Comparison of ENCODE assay signal across 31 mouse cellular contexts in genomic region chr9:44999776-45000175, GRCm38 (mm10). TPM values are rescaled to one million over a fixed set of nuclear protein-coding genes. Genes with fewer than 3 reads are reported as not detected.
A peak's percentile ranks its signal among the peaks of the same experiment; 100 is the strongest.
DNase-seq lines count a peak whose midpoint lies in the region; ATAC-seq and TF ChIP-seq lines count a peak whose summit lies in the region.
"Had no signal": no experiment of that assay in that cellular context is flagged by ENCODE, and none has a peak within 500 bp of the region (broad histone marks: within the 10 kb centered on the region; RNA-seq: fewer than 3 reads in every experiment).

No protein-coding gene starts in this region.

- no peaks in the 10 kb centered on the region for H3K9me3 ChIP-seq in embryonic facial prominence, embryonic 14.5 days (ENCODE audit: control insufficient read depth, low read length)
- H3K9me3 ChIP-seq in embryonic facial prominence, embryonic 10.5 days: 0 out of 2 replicates have a peak, but pooled peaks cover 2% of the 10 kb centered on the region
- H3K9me3 ChIP-seq in limb, embryonic 14.5 days (ENCODE audit: control insufficient read depth, low read length): no peaks in the 10 kb centered on the region
- H3K9me3 ChIP-seq in limb, embryonic 15.5 days: no peaks in the 10 kb centered on the region
- H3K9me3 ChIP-seq: embryonic facial prominence, embryonic 15.5 days; hindbrain, embryonic 12.5 days; hindbrain, embryonic 15.5 days had no signal

- no peak overlapping the region for H3K9ac ChIP-seq in embryonic facial prominence, embryonic 14.5 days (ENCODE audit: low read depth, low read length)
- H3K9ac ChIP-seq in limb, embryonic 14.5 days (ENCODE audit: low read depth, low read length, severe bottlenecking): no peak overlapping the region; the same call in 1 of the 2 replicates
- no peak overlapping the region for H3K9ac ChIP-seq in limb, embryonic 15.5 days
- H3K9ac ChIP-seq: embryonic facial prominence, embryonic 15.5 days; forebrain, postnatal 0 days; hindbrain, embryonic 12.5 days; hindbrain, embryonic 15.5 days had no signal

- WGBS in embryonic facial prominence, embryonic 14.5 days: 72% methylated on average over 5 of the region's 5 CpGs
- WGBS in embryonic facial prominence, embryonic 10.5 days: 85% methylated on average over 5 of the region's 5 CpGs
- 75% methylated on average over 5 of the region's 5 CpGs for WGBS in limb, embryonic 14.5 days
- 63% methylated on average over 5 of the region's 5 CpGs for WGBS in limb, embryonic 15.5 days

- no peaks in the 10 kb centered on the region for H3K36me3 ChIP-seq in embryonic facial prominence, embryonic 14.5 days (ENCODE audit: control insufficient read depth, insufficient read depth, low read length)
- no peaks in the 10 kb centered on the region for H3K36me3 ChIP-seq in embryonic facial prominence, embryonic 10.5 days (replicated peaks)
- no peaks in the 10 kb centered on the region for H3K36me3 ChIP-seq in testis, adult 2 months (ENCODE audit: control insufficient read depth, insufficient read depth, low read length)
- no peaks in the 10 kb centered on the region for H3K36me3 ChIP-seq in limb, embryonic 14.5 days (ENCODE audit: control insufficient read depth, insufficient read depth, low read length)
- no peaks in the 10 kb centered on the region for H3K36me3 ChIP-seq in limb, embryonic 15.5 days
- H3K36me3 ChIP-seq: embryonic facial prominence, embryonic 15.5 days; hindbrain, embryonic 12.5 days; hindbrain, embryonic 15.5 days had no signal

- no peaks in the 10 kb centered on the region; the same call in 1 of the 2 replicates for H3K27me3 ChIP-seq in embryonic facial prominence, embryonic 14.5 days (replicated peaks; ENCODE audit: control insufficient read depth, insufficient read depth, low read length)
- H3K27me3 ChIP-seq in embryonic facial prominence, embryonic 10.5 days (replicated peaks; ENCODE audit: low read depth, poor library complexity, severe bottlenecking): 0 out of 2 replicates have a peak, but pooled peaks cover 3% of the 10 kb centered on the region
- H3K27me3 ChIP-seq in testis, adult 2 months (ENCODE audit: control insufficient read depth, insufficient read depth, low read length): no peaks in the 10 kb centered on the region
- no peaks in the 10 kb centered on the region for H3K27me3 ChIP-seq in limb, embryonic 14.5 days (ENCODE audit: control insufficient read depth, insufficient read depth, low read length)
- 0 out of 2 replicates have a peak, but pooled peaks cover 3% of the 10 kb centered on the region for H3K27me3 ChIP-seq in limb, embryonic 15.5 days
- H3K27me3 ChIP-seq: hindbrain, embryonic 12.5 days; hindbrain, embryonic 15.5 days had no signal

- H3K4me2 ChIP-seq in embryonic facial prominence, embryonic 14.5 days (ENCODE audit: low read depth, low read length): no peak overlapping the region
- H3K4me2 ChIP-seq in limb, embryonic 14.5 days (replicated peaks; ENCODE audit: low read depth, low read length, severe bottlenecking): no peak overlapping the region
- no peak overlapping the region for H3K4me2 ChIP-seq in limb, embryonic 15.5 days
- H3K4me2 ChIP-seq: embryonic facial prominence, embryonic 15.5 days; heart, embryonic 11.5 days; hindbrain, embryonic 12.5 days; hindbrain, embryonic 15.5 days had no signal

- ATAC-seq in embryonic facial prominence, embryonic 14.5 days (ENCODE audit: low read depth): peak; percentile 47; the same call in 1 of the 2 replicates
- ATAC-seq in limb, embryonic 14.5 days (ENCODE audit: low FRiP score, low read depth): peak; percentile 62; the same call in 1 of the 2 replicates
- no peak for ATAC-seq in limb, embryonic 15.5 days (ENCODE audit: insufficient number of reproducible peaks, low FRiP score, low TSS enrichment, low read depth)
- no peak for ATAC-seq in monocyte, adult 5-6 weeks (replicated peaks; ENCODE audit: insufficient number of reproducible peaks, low FRiP score, low TSS enrichment, poor library complexity, severe bottlenecking)
- ATAC-seq: forebrain, embryonic 14.5 days; forebrain, postnatal 0 days had no signal

- no peak for DNase-seq in embryonic facial prominence, embryonic 14.5 days (ENCODE audit: low spot score)
- DNase-seq in embryonic facial prominence, embryonic 10.5 days (ENCODE audit: low spot score): no peak
- DNase-seq in testis, postnatal 10 days (ENCODE audit: low spot score): no peak
- no peak for DNase-seq in limb, embryonic 14.5 days (ENCODE audit: low spot score)
- DNase-seq: adrenal gland, postnatal 14 days; embryo, embryonic 11 days; forebrain, postnatal 0 days; heart, adult 2 months had no signal

- TF ChIP-seq CTCF in testis, adult 2 months (IDR thresholded peaks at IDR 0.05; ENCODE audit: control insufficient read depth, insufficient read depth, insufficient replicate concordance, low read depth, low read length): 0 out of 2 replicates have a peak, but pooled peaks have one; percentile 7

- H3K27ac ChIP-seq in embryonic facial prominence, embryonic 14.5 days (replicated peaks; ENCODE audit: low read depth, low read length): no peak overlapping the region
- no peak overlapping the region for H3K27ac ChIP-seq in embryonic facial prominence, embryonic 10.5 days (replicated peaks)
- no peak overlapping the region for H3K27ac ChIP-seq in testis, adult 2 months (ENCODE audit: control insufficient read depth, insufficient read depth, low read depth, low read length)
- no peak overlapping the region for H3K27ac ChIP-seq in limb, embryonic 14.5 days (replicated peaks; ENCODE audit: low read depth, low read length)
- peak overlapping the region; percentile 43; the same call in 1 of the 2 replicates for H3K27ac ChIP-seq in limb, embryonic 15.5 days
- H3K27ac ChIP-seq: embryonic facial prominence, embryonic 15.5 days; heart, adult 2 months; hindbrain, embryonic 12.5 days; hindbrain, embryonic 15.5 days had no signal

- no peaks in the 10 kb centered on the region for H3K4me1 ChIP-seq in embryonic facial prominence, embryonic 14.5 days (ENCODE audit: control insufficient read depth, insufficient read depth, low read length)
- no peaks in the 10 kb centered on the region for H3K4me1 ChIP-seq in embryonic facial prominence, embryonic 10.5 days
- peaks cover 3% of the 10 kb centered on the region; the same call in 1 of the 2 replicates for H3K4me1 ChIP-seq in testis, adult 2 months (ENCODE audit: control insufficient read depth, insufficient read depth, low read length)
- no peaks in the 10 kb centered on the region for H3K4me1 ChIP-seq in limb, embryonic 14.5 days (ENCODE audit: control insufficient read depth, insufficient read depth, low read length)
- H3K4me1 ChIP-seq in limb, embryonic 15.5 days: peaks cover 8% of the 10 kb centered on the region; the same call in 1 of the 2 replicates
- H3K4me1 ChIP-seq: embryonic facial prominence, embryonic 15.5 days; hindbrain, embryonic 12.5 days; hindbrain, embryonic 15.5 days had no signal

- no peak for TF ChIP-seq POLR2A in testis, adult 2 months (IDR thresholded peaks at IDR 0.05; ENCODE audit: control insufficient read depth, low read depth, low read length)
- TF ChIP-seq POLR2A in limb, embryonic 14.5 days (IDR thresholded peaks at IDR 0.05; ENCODE audit: borderline replicate concordance, extremely low read depth, insufficient read depth, insufficient read length): no peak

- no peak overlapping the region for H3K4me3 ChIP-seq in embryonic facial prominence, embryonic 14.5 days (ENCODE audit: low read depth, low read length)
- no peak overlapping the region for H3K4me3 ChIP-seq in embryonic facial prominence, embryonic 10.5 days
- no peak overlapping the region for H3K4me3 ChIP-seq in testis, adult 2 months (ENCODE audit: control insufficient read depth, low read depth, low read length)
- H3K4me3 ChIP-seq in limb, embryonic 14.5 days (replicated peaks; ENCODE audit: low read length): no peak overlapping the region
- H3K4me3 ChIP-seq in limb, embryonic 15.5 days: no peak overlapping the region
- H3K4me3 ChIP-seq: embryonic facial prominence, embryonic 15.5 days; heart, adult 2 months; hindbrain, embryonic 12.5 days; hindbrain, embryonic 15.5 days had no signal

RNA-seq across cellular contexts. Expression of gene Cd3e, which starts 9.7 kb away (rescaled TPM):
- 0.10 and 0.25 TPM in 2 replicates for polyA plus RNA-seq in embryonic facial prominence, embryonic 14.5 days (2014; fragmentation: Nextera tagmentation; extraction: Ambion mirVana)
- polyA plus RNA-seq in embryonic facial prominence, embryonic 10.5 days (2016; fragmentation: Nextera tagmentation; extraction: Ambion mirVana): not detected in 2 replicates
- 0.07 and 0.43 TPM in 2 replicates for polyA plus RNA-seq in testis, adult 2 months (2012; rRNA removed)
- 0.10 and 0.13 TPM in 2 replicates for polyA plus RNA-seq in limb, embryonic 14.5 days (2012; rRNA removed)
- 0.07 and 0.25 TPM in 2 replicates for polyA plus RNA-seq in limb, embryonic 14.5 days (2014; fragmentation: Nextera tagmentation; extraction: Ambion mirVana)
- 0.38 and 0.45 TPM in 2 replicates for polyA plus RNA-seq in limb, embryonic 15.5 days (2015; fragmentation: Nextera tagmentation; extraction: Ambion mirVana)
- total RNA-seq in monocyte, adult 5-6 weeks (2017): 0.32 to 1.6 TPM (median 0.76 TPM) in 3 replicates
- total RNA-seq: forebrain, postnatal 0 days; gastrocnemius, adult 8-10 months; granulocyte monocyte progenitor cell, adult 5-6 weeks; MEL had no signal
- polyA plus RNA-seq: C2C12; cortical plate, adult 2 months; embryonic facial prominence, embryonic 11.5 days; forebrain, embryonic 11.5 days; forebrain, embryonic 14.5 days; forebrain, postnatal 0 days; heart, embryonic 11.5 days; heart, embryonic 14.5 days; hindbrain, embryonic 12.5 days had no signal

RNA-seq across cellular contexts. Expression of gene Cd3d, which starts 18.2 kb away (rescaled TPM):
- not detected in 2 replicates for polyA plus RNA-seq in embryonic facial prominence, embryonic 14.5 days (2014; fragmentation: Nextera tagmentation; extraction: Ambion mirVana)
- polyA plus RNA-seq in embryonic facial prominence, embryonic 10.5 days (2016; fragmentation: Nextera tagmentation; extraction: Ambion mirVana): not detected in 2 replicates
- 49.4 and 55.3 TPM in 2 replicates for polyA plus RNA-seq in testis, adult 2 months (2012; rRNA removed)
- 0.06 TPM in 1 of 2 replicates, not detected in the other for polyA plus RNA-seq in limb, embryonic 14.5 days (2012; rRNA removed)
- polyA plus RNA-seq in limb, embryonic 14.5 days (2014; fragmentation: Nextera tagmentation; extraction: Ambion mirVana): not detected in 2 replicates
- 0.28 TPM in 1 of 2 replicates, not detected in the other for polyA plus RNA-seq in limb, embryonic 15.5 days (2015; fragmentation: Nextera tagmentation; extraction: Ambion mirVana)
- total RNA-seq in monocyte, adult 5-6 weeks (2017): 3.0 to 5.9 TPM (median 3.4 TPM) in 3 replicates
- total RNA-seq: forebrain, postnatal 0 days; gastrocnemius, adult 8-10 months; gastrocnemius, postnatal 25 days; hematopoietic stem cell, adult 5-6 weeks; MEL had no signal
- polyA plus RNA-seq: C2C12; cortical plate, adult 2 months; embryonic facial prominence, embryonic 11.5 days; embryonic facial prominence, embryonic 15.5 days; forebrain, embryonic 11.5 days; forebrain, embryonic 14.5 days; forebrain, postnatal 0 days; heart, embryonic 11.5 days; heart, embryonic 14.5 days; heart, postnatal 0 days; hindbrain, embryonic 12.5 days; hindbrain, embryonic 15.5 days; intestine, embryonic 14.5 days had no signal

RNA-seq across cellular contexts. Expression of gene Cd3g, which starts 19.5 kb away (rescaled TPM):
- polyA plus RNA-seq in embryonic facial prominence, embryonic 14.5 days (2014; fragmentation: Nextera tagmentation; extraction: Ambion mirVana): 0.47 and 0.67 TPM in 2 replicates
- polyA plus RNA-seq in embryonic facial prominence, embryonic 10.5 days (2016; fragmentation: Nextera tagmentation; extraction: Ambion mirVana): not detected in 2 replicates
- not detected in 2 replicates for polyA plus RNA-seq in testis, adult 2 months (2012; rRNA removed)
- 0.28 and 0.65 TPM in 2 replicates for polyA plus RNA-seq in limb, embryonic 14.5 days (2012; rRNA removed)
- 1.0 and 1.2 TPM in 2 replicates for polyA plus RNA-seq in limb, embryonic 14.5 days (2014; fragmentation: Nextera tagmentation; extraction: Ambion mirVana)
- 0.51 and 0.76 TPM in 2 replicates for polyA plus RNA-seq in limb, embryonic 15.5 days (2015; fragmentation: Nextera tagmentation; extraction: Ambion mirVana)
- total RNA-seq in monocyte, adult 5-6 weeks (2017): 14.2 to 35.0 TPM (median 22.5 TPM) in 3 replicates
- total RNA-seq: forebrain, postnatal 0 days; gastrocnemius, adult 8-10 months; granulocyte monocyte progenitor cell, adult 5-6 weeks; heart, postnatal 25 days had no signal
- polyA plus RNA-seq: adrenal gland, adult 2 months; C2C12; cortical plate, adult 2 months; embryonic facial prominence, embryonic 11.5 days; forebrain, embryonic 11.5 days; forebrain, embryonic 14.5 days; forebrain, postnatal 0 days; frontal cortex, adult 2 months; heart, embryonic 11.5 days; heart, postnatal 0 days; hindbrain, embryonic 12.5 days; hindbrain, embryonic 15.5 days had no signal

RNA-seq across cellular contexts. Expression of gene Ube4a, which starts 34.4 kb away (rescaled TPM):
- 25.5 and 30.3 TPM in 2 replicates for polyA plus RNA-seq in embryonic facial prominence, embryonic 14.5 days (2014; fragmentation: Nextera tagmentation; extraction: Ambion mirVana)
- polyA plus RNA-seq in embryonic facial prominence, embryonic 10.5 days (2016; fragmentation: Nextera tagmentation; extraction: Ambion mirVana): 23.2 and 23.7 TPM in 2 replicates
- polyA plus RNA-seq in testis, adult 2 months (2012; rRNA removed): 11.5 and 16.6 TPM in 2 replicates
- polyA plus RNA-seq in limb, embryonic 14.5 days (2012; rRNA removed): 23.9 and 26.4 TPM in 2 replicates
- 30.3 and 33.4 TPM in 2 replicates for polyA plus RNA-seq in limb, embryonic 14.5 days (2014; fragmentation: Nextera tagmentation; extraction: Ambion mirVana)
- polyA plus RNA-seq in limb, embryonic 15.5 days (2015; fragmentation: Nextera tagmentation; extraction: Ambion mirVana): 23.9 and 24.8 TPM in 2 replicates
- total RNA-seq in monocyte, adult 5-6 weeks (2017): 17.7 to 43.2 TPM (median 41.6 TPM) in 3 replicates

RNA-seq across cellular contexts. Expression of gene Mpzl2, which starts 39.8 kb away (rescaled TPM):
- polyA plus RNA-seq in embryonic facial prominence, embryonic 14.5 days (2014; fragmentation: Nextera tagmentation; extraction: Ambion mirVana): 11.6 and 13.3 TPM in 2 replicates
- 9.7 TPM in 2 replicates for polyA plus RNA-seq in embryonic facial prominence, embryonic 10.5 days (2016; fragmentation: Nextera tagmentation; extraction: Ambion mirVana)
- polyA plus RNA-seq in testis, adult 2 months (2012; rRNA removed): 0.65 and 1.7 TPM in 2 replicates
- 21.0 and 22.6 TPM in 2 replicates for polyA plus RNA-seq in limb, embryonic 14.5 days (2012; rRNA removed)
- polyA plus RNA-seq in limb, embryonic 14.5 days (2014; fragmentation: Nextera tagmentation; extraction: Ambion mirVana): 21.8 and 22.8 TPM in 2 replicates
- polyA plus RNA-seq in limb, embryonic 15.5 days (2015; fragmentation: Nextera tagmentation; extraction: Ambion mirVana): 41.0 and 46.0 TPM in 2 replicates
- total RNA-seq in monocyte, adult 5-6 weeks (2017): not detected in 3 replicates
- total RNA-seq: granulocyte monocyte progenitor cell, adult 5-6 weeks had no signal
- polyA plus RNA-seq: C2C12 had no signal

Comparison
In these comparisons a context has a peak if more than half of its experiments do, and no peak if none do; other contexts are left out.
1. ATAC-seq: peak in embryonic facial prominence, embryonic 14.5 days (single experiment) and limb, embryonic 14.5 days (single experiment); none in limb, embryonic 15.5 days (single experiment) and monocyte, adult 5-6 weeks (single experiment).
2. RNA of gene Cd3d, which starts 18.2 kb away (polyA plus RNA-seq): 49.4 to 55.3 TPM in testis, adult 2 months; 0.28 TPM in limb, embryonic 15.5 days, not detected in embryonic facial prominence, embryonic 14.5 days, not detected in embryonic facial prominence, embryonic 10.5 days and 0.06 TPM in limb, embryonic 14.5 days; every median in the first group is over 10 times any median in the second.